Mouse (Mus musculus): ENCODE data around the gene Pkn1.

Pkn1 gene

GRCm38 (mm10) chr8:83698661-83699453, at the start of gene Pkn1:
Pkn1 (minus strand) TSS chr8:83699179.
- peak; percentile 61 to 66 for DNase-seq (ENCODE audit: low spot score in 2 of 2)

- no peak for DNase-seq (ENCODE audit: low spot score in 2 of 2)
Observed at GRCm38 (mm10) chr8:83748708-83749107, 49.7 kb upstream of the Pkn1 start.

DNA sequence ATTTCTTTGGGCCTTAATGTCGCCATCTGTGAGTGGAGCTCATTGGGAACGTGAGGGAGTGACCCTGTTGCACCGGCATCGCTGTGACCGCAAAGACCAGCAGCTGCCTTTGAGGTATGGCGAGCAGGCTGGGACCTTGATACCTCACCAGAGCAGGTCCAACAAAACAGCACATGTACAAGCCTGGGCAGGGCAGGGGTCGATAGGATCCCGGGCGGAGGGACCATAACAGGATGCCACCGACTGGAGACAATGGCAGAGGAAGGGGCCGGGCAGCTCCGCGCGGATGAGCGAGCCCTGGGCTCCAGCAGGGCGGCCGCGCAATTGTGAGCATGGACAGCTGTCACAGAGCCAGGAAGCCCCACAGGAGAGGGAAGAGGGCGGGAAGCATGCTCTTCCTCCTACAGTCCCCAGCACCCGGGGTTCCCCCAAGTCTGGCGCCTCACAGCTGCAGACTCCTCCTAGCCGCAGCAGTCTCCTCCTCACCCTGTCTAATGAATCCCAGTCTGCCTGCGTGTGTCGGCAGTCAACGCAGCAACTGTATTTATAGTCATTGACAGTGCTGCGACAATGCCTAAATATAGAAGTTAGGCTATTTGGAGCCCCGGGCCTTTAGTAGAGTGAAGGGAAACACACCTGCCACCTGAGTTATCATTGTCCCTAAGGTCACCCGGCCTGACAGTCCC, 48.8 kb upstream of the Pkn1 start:
- DNase-seq (ENCODE audit: low spot score in 2 of 2) = peak in 1 of 2 experiments; percentile 27

DNA sequence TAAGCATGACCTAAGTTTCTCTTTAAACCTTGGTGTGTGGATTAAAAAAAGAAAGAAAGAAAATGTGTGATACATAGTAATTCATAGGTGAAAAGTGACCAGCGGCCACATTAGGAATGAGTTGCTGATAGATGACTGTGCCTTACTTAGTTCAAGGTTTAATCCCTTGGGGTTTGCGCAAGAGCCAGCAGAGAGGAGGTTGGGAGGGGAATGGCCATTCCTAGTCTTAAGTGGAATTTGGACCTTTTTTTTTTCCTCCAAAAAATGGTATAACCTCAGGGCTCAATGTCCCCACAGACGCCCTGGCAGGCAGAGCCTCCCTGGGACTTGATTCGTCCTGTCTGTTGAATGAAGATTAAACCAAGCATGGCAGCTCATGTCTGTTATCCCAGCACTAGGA, 45.1 kb upstream of the Pkn1 start:
- no peak for DNase-seq (ENCODE audit: low spot score in 2 of 2)

- no peak for DNase-seq (ENCODE audit: low spot score in 2 of 2)
Observed at GRCm38 (mm10) chr8:83742968-83743367, 44.0 kb upstream of the Pkn1 start.

DNA sequence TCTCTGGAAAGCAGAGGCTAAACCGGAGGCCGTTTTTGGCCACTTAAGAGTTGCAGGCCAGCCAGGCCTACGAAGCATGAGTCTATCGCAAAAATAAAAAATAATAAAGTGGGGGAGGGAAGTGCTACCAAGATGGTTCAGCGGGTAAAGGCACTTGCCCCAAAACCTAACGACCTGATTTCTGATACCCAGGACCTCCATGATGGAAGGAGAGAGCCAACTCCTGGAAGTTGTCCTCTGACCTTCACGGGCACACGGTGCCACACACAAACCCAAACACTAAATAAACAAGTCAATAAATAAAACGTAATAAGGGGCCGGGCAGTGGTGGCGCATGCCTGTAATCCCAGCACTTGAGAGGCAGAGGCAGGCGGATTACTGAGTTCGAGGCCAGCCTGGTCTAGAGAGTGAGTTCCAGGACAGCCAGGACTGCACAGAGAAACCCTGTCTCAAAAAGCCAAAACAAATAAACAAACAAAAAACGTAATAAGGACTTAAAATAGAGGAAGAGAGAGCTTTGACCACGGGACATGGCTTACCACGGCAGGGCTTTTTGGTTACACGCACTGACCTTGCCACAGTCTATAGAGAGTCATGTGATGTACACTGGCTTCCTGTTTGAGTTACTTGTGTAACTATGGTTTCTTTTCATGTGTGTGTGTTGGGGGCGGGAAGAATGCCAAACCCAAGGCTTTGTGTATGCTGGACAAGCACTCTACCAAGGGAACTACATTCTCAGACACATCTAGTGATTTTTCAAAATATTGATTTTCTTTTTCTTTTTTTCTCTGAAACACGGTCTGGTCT, 43.1 kb upstream of the Pkn1 start:
- DNase-seq (ENCODE audit: low spot score in 2 of 2) = no peak

- DNase-seq (ENCODE audit: low spot score in 2 of 2) = peak; percentile 39 to 59
Observed at GRCm38 (mm10) chr8:83740976-83741741, 42.2 kb upstream of the Pkn1 start, which contains the start of gene Adgre5. Adgre5 (minus strand) TSS chr8:83741326.

DNA sequence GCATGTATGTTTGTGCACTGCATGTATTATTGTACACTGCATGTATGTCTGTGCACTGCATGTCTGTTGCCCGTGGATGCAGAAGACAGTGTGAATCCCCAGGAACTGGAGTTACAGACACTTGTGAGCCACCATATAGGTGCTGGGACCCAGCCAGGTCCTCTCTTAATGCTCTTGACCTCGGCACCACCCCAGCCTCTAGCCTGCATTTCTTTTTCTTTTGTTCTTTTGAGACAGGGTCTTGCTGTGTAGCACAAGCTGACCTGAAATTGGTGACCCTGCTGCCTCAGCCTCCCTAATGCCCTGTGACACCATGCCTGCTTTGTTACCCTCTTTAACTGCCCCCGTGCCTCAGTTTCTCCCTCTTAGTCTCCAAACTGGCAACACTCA, 41.6 kb upstream of the Pkn1 start:
- DNase-seq (ENCODE audit: low spot score in 2 of 2) = no peak

- no peak for DNase-seq (ENCODE audit: low spot score in 2 of 2)
Observed at GRCm38 (mm10) chr8:83739711-83740468, 40.9 kb upstream of the Pkn1 start.

- no peak for DNase-seq (ENCODE audit: low spot score in 2 of 2)
Observed at GRCm38 (mm10) chr8:83738949-83739710, 40.2 kb upstream of the Pkn1 start.

- DNase-seq (ENCODE audit: low spot score in 2 of 2) = no peak
Observed at GRCm38 (mm10) chr8:83737852-83738562, 39.0 kb upstream of the Pkn1 start.

DNA sequence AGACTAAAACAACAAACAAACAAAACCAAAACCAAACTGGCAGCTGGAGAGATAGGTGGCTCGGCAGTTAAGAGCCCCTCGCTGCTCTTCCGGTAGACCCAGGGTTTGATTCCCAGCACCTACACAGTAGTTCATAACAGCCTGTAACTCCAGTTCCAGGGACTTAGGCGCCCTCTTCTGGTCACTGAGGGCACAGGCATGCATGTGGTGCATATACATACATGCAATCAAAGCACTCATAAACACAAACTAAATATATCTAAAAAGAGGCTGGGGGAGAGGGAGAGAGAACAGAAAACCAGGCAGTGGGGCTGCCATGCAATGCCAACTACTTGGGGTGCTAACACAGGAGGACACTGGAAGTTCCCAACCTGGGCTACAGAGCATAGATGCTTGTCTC, 38.4 kb upstream of the Pkn1 start:
- no peak for DNase-seq (ENCODE audit: low spot score in 2 of 2)

GRCm38 (mm10) chr8:83736681-83737080, 37.7 kb upstream of the Pkn1 start:
- no peak for DNase-seq (ENCODE audit: low spot score in 2 of 2)

- DNase-seq (ENCODE audit: low spot score in 2 of 2) = no peak
Observed at GRCm38 (mm10) chr8:83732919-83733318, 33.9 kb upstream of the Pkn1 start.

DNA sequence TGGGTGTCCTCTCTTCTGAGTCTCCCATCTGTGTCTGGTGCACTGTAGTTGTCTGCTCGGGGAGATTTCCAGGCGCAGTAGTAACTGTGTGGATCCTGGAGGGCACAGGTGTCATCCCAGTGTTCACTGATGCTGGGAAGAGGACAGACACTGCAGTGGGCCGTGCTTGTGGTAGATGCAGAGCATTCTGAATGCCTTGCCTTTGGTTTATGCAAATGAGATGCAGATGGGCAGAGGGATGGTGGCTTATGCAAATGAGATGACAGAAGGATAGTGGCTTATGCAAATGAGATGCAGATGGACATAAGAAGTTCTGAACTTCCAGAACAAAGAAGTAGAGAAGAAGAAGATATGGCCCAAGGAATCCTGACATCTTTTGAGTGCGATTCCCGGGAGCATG, 32.9 kb upstream of the Pkn1 start:
- DNase-seq (ENCODE audit: low spot score in 2 of 2) = no peak

DNA sequence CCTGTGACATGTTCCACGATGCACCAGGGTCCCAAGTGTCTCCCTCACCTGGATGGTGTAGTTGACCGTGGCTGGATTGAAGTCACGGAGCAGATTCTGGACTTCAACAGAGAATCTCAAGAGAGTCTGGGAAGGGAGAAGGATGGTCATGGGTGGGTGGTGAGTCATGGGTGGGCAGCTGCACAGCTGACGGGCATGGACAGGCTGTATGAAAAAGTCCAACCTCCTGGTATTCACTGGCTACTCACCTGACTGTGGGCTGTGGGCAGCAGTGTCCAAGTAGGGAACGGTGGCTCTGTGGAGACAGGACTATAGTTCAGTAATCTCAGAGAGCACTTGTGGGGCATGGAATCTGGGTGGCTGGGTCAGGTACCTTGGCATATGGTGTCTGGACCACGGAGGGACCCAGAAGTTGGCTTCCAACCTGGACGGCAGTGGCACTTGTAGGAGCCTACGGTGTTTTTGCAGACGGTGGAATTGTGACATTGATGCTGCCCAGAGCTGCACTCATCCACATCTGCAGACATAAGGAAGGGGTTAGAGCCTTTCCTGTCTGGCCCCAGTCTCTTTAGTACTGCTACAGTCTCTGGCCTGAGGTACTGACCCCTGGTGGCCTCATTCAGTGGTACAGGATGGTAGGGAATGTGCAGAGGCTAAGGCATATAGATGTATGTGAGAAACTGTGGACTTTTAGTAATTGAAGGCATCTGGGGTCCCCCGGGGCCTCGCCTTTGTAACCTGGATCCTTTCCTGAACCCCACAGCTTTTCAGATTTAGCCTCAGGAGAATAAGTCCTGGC, 30.2 kb upstream of the Pkn1 start:
- DNase-seq (ENCODE audit: low spot score in 2 of 2) = no peak

GRCm38 (mm10) chr8:83725521-83726102, 26.6 kb upstream of the Pkn1 start:
- no peak for DNase-seq (ENCODE audit: low spot score in 2 of 2)

Measured in urinary bladder, adult 18-20 months (tissue).